Mouse (Mus musculus) ES-E14 (cell line): Measurements from ENCODE around the gene Pola1.

Source experiments
- CHD2 ChIP-seq: IDR thresholded peaks from 2 replicates; pipeline ENCODE4 v1.6.1; 2014; ENCODE audit warnings: mild to moderate bottlenecking, low read depth, low read length, inconsistent platforms
- MAFK ChIP-seq: IDR thresholded peaks from 2 replicates; pipeline ENCODE4 v1.6.1; 2014; ENCODE audit warnings: mild to moderate bottlenecking, low read depth, low read length, inconsistent platforms; ENCODE audit not compliant: insufficient read depth

- TF ChIP-seq CHD2 = no peak
- no peak for TF ChIP-seq MAFK
Observed at GRCm38 (mm10) chrX:93654218-93655002, 22.5 kb upstream of the Pola1 start, which contains the start of gene Pcyt1b.
